Mouse (Mus musculus): ENCODE measurements around the gene Fpr3. TPM values are rescaled to one million over a fixed set of nuclear protein-coding genes. Genes with fewer than 3 reads are reported as not detected.

Fpr3 gene
- polyA plus RNA-seq, 1 experiment from 2014 or later = not detected

- no peaks in the 10 kb centered on the region for H3K4me1 ChIP-seq (replicated peaks)
- H3K4me2 ChIP-seq = no peak overlapping the region
- no peaks in the 10 kb centered on the region for H3K9me3 ChIP-seq (replicated peaks)
- H3K27me3 ChIP-seq (replicated peaks) = no peaks in the 10 kb centered on the region
- H3K27ac ChIP-seq (ENCODE audit: poor library complexity, severe bottlenecking) = no peak overlapping the region
- no peak overlapping the region for H3K4me3 ChIP-seq
- WGBS = 88% methylated on average over 1 of the region's 1 CpGs
- no peak for ATAC-seq (ENCODE audit: insufficient number of reproducible peaks, low FRiP score)
- no peak overlapping the region for H3K9ac ChIP-seq
- H3K36me3 ChIP-seq = no peaks in the 10 kb centered on the region
Observed at GRCm38 (mm10) chr17:18004752-18005151, 117.1 kb downstream of the Fpr3 start.

Other genes with a start within 250 kb of the Fpr3 start
- not detected in 2 replicates for gene Vmn2r90, start 184.1 kb upstream of the Fpr3 start, polyA plus RNA-seq (2016; fragmentation: Nextera tagmentation; extraction: Ambion mirVana)
- gene Spaca6, start 60.7 kb upstream of the Fpr3 start, polyA plus RNA-seq (2016; fragmentation: Nextera tagmentation; extraction: Ambion mirVana) = 33.3 and 34.8 TPM in 2 replicates
- 0.80 and 1.0 TPM in 2 replicates for gene Has1, start 32.6 kb upstream of the Fpr3 start, polyA plus RNA-seq (2016; fragmentation: Nextera tagmentation; extraction: Ambion mirVana)
- not detected in 2 replicates for gene Fpr1, start 3.9 kb upstream of the Fpr3 start, polyA plus RNA-seq (2016; fragmentation: Nextera tagmentation; extraction: Ambion mirVana)
- not detected in 2 replicates for gene Fpr2, start within 50 bp of the Fpr3 start, polyA plus RNA-seq (2016; fragmentation: Nextera tagmentation; extraction: Ambion mirVana)
- gene Fpr-rs4, start 133.9 kb downstream of the Fpr3 start, polyA plus RNA-seq (2016; fragmentation: Nextera tagmentation; extraction: Ambion mirVana) = not detected in 2 replicates
- not detected in 2 replicates for gene Vmn2r124, start 161.6 kb downstream of the Fpr3 start, polyA plus RNA-seq (2016; fragmentation: Nextera tagmentation; extraction: Ambion mirVana)
- not detected in 2 replicates for gene Vmn2r91, start 197.2 kb downstream of the Fpr3 start, polyA plus RNA-seq (2016; fragmentation: Nextera tagmentation; extraction: Ambion mirVana)